Mouse (Mus musculus) spleen, postnatal 36 days (tissue): ENCODE results near the gene Smoc2.
A peak's percentile ranks its signal among the peaks of the same experiment; 100 is the strongest.

Experiments
- DNase-seq, 2 experiments: peaks; one replicate each; pipeline ENCODE4 v3.0.0; 2022; ENCODE audit warnings: low spot score in 2 of 2, mixed read lengths in 1 of 2

The Smoc2 gene

DNA sequence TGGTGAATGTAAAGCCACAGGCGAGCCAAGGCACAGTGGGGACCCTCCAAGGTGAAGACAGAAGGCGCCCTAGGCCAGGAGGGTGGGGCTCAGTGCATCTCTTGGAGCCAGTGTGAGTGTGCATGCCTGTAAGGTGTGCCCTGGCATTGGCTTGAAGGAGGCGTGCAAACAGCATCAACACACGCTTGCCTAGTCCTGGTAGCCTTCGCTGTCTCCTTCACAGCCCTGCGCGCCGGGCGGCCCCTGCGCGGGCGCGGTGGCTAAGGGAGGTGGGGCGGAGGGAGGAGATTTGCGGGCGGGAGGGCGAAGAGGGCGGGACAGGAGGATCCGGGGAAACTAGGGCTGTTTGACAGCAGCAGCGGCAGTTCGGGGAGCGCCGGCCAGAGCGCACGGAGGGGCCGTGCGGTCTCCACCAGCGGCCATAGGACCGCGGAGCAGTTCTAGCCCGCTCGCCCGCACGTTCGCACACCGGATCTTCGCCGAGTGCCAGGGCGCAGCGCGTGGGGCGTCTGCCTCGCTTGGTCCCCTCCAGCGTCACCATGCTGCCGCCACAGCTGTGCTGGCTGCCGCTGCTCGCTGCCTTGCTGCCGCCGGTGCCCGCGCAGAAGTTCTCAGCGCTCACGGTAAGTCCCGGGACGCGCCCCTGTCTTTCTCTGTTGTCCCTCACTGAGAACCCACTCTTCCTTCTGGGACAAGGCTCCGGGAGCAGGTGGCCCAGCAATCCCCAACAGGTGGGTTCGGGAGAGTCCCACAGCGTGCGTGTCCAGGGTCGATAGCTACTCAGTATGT, at the start of gene Smoc2:
Gene Smoc2 (plus strand): TSS at position 330 of the 789 bp plus-strand sequence.
- DNase-seq: no peak

- DNase-seq: no peak
These were observed 48.4 kb upstream of the Smoc2 start for GRCm38 (mm10) chr17:14230698-14231430.

DNA sequence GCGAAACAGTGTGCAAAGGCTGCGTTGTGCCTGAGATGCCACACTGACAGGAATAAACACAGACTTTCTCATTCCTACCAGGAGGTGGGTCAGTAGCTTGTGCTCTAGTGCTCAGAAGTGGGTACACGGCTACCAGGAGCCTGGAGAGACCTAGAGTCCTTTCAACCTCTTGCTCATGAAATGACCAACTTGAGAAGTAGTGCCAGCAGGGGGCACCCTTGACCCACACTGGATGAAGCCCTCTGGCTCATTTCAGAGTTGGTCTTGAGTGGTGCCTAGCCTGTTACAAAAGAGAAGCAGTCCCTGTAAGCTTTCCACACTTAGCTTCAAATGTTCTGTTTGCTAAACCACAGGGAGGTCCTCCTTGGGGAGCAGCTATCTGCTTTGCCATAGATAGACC, 46.7 kb upstream of the Smoc2 start:
- peak in 1 of 2 experiments; percentile 7 for DNase-seq

DNA sequence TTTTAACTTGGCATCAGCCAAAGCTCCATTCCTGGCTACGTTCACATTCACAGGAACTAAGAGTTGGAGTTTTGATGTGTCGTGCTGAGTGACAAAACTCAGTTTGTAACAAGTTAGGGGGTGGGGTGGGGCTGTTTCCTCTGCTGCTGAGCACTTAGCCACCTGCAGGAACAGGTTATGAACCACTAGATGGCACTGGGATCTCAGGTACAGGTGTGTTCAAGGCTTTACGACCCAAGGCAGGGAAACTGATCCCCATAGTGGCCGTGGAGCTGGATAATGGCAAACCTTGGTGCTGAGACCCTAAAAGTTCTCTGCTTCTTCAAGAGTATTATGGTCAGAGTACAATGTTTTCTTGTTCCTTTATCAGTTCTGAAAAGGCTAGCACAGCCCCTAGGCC, 45.6 kb upstream of the Smoc2 start:
- no peak for DNase-seq

GRCm38 (mm10) chr17:14234774-14235389, 44.4 kb upstream of the Smoc2 start:
- DNase-seq: no peak

DNA sequence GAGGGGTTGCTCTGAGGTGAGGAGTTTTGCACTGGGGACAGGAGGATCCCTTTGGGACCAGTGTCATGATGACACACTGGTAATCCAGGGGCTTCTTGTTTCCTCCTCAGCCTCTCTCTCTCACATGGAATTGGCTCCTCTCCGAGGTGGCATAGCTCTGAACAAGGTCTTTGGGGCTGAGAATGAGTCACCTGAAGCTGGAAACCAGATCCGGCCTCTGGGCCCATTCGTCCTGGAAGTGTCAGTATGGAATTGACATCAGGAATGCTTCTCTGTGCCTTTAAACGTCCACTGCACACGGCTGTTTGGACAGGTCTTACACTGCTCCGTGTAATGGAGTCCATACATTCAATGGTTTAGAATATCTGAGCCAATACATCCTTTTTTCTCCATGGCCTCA, 42.2 kb upstream of the Smoc2 start:
- DNase-seq: no peak

DNA sequence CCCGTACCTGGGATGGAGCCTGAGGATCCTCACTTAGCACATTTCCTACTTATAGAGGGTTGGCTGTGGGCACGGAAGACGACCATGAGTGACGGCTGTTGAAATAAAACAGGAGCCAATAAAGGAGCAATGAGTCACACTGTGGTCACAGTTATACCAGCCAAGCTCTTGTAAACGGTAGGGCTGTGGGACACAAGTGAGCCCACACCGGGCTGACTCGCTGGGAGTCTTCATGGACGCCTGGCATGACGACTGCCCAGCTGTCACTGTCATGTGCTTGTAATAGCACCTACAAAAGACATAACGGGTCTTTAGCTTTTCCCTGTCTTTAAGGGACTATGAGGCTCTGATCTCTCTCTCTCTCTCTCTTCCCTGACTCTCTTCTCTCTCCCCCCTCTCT, 39.3 kb upstream of the Smoc2 start:
- no peak for DNase-seq

DNA sequence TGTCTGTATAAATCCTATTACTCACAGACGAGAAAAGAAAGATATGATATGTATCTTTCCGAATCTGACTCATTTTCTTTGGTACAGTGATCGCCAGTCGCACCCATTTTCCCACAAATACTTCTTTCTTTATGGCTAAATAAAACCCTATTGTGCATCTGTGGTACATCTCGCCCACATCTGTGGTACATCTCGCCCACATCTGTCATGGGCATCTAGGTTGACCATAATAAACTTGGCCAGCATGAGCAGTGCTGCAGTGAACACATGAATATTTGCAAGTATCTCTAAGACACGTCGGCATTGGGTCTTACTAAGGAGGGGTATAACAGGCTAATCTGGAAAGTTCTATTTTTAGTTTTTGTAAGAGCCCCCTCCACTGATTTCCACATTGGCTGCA, 36.7 kb upstream of the Smoc2 start:
- no peak for DNase-seq

GRCm38 (mm10) chr17:14244195-14244965, 34.9 kb upstream of the Smoc2 start:
- no peak for DNase-seq

- DNase-seq: no peak
These were observed 33.0 kb upstream of the Smoc2 start for GRCm38 (mm10) chr17:14246266-14246665.

DNA sequence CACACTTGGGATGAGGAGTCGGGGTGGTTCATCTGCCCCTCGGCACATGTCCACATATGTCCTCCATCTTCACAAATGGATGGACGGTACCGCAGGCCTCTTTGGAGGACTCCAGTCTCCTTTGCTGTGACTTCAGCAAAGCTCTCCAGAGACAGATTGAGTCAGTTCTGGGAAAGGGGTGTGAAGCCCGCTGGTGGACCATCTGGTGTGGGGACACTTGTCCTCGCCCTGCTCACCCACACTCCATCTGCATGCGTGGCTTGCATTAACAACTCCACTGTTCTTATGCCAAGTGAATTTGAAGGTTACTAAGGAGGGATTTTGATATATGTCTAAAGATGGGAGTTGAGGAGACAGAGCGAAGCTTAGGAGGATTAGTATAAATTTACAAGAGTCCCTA, 31.4 kb upstream of the Smoc2 start:
- no peak for DNase-seq

- DNase-seq: no peak
These were observed 29.7 kb upstream of the Smoc2 start for GRCm38 (mm10) chr17:14249595-14249994.

DNA sequence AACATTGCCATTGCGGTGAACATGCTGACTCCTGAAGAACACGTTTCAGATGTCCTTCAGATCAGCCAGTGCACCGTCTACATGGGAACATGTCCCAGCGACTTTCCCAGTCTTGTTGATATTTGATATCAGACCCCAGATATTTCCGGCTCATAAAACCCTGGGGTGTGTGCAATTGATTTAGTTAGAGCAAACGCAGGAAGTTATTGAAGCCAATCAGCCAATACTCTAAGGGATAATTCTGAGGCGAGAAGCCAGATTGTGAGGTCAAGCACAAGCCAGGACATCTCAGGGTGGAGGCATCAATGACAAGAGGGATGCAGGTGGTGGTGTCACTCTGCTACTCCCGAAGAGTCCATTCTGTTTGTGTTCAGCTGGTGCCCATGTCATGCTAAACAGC, 28.9 kb upstream of the Smoc2 start:
- DNase-seq: no peak

DNA sequence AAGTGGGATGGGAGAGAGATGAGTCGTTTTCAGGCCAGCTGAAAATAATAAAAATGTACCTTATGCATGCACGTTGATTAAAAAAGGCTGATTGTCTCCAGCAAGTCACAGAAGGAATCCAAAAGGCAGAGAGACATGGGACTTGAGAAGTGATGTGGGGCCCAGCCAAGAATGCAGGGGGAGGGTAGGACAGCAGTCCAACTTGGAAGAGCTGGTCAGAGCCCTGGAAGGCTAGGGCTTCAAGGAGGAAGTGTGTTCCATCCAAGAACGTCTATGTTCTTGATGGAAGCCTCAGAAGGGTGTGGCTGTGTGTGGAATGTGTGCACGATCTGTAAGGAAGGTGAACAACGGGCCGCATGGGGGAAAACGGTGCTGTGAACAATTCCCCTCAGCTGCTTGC, 26.9 kb upstream of the Smoc2 start:
- no peak for DNase-seq

DNA sequence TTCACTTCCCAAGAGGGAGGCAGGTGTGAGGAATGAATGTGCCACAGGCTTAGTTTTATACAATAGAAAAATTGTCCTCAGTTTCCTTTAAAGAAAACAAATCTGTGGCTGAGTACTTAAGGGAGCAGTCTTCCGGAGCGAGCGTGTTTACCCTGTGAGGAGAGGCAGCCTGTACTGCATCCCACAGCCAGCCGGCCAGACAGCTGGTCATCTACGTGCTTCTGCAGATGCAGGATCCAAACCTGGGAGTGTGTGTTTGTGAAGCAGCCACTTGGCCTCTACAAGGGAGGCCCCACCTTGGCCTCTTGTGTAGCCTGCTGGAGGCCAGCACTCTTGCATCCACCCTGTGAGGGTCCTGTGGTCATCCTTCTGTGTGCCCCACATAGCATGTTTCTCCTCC, 24.7 kb upstream of the Smoc2 start:
- no peak for DNase-seq

DNA sequence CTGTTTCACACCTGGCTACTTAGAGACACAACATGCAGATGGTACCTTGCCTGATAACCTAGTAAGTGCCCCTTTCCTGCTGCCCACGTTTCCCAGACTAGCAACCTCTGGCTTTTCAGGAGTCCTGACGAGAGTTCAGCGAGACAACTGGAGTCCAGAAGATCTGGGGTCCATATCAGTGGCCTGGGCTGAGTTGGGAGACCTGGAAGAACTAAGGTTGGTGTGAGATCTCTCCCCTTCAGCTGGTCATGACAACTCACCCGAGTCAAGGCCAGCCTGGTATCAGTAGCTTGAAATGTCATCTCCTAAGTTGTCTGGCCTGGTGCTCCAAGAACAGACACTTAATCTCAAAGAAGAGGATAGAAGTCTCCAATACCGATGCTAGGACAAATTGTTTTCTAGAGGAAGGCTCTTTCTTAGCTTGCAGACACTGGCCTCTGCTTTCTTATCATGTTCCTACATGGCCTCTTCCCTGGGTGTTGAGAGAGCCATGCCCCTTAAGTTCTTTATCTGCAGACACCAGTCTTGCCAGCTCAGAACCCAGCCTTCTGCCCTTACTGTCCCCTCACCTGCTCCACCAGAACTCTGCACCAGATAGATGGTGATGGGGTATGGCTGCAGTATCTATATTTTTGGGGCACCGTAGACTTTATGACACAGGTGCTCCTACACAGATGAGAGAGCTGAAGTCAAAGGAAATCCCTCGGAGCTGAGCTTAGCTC, 21.3 kb upstream of the Smoc2 start:
- peak in 1 of 2 experiments; percentile 4 for DNase-seq

- no peak for DNase-seq
These were observed 20.4 kb upstream of the Smoc2 start for GRCm38 (mm10) chr17:14258906-14259305.

DNA sequence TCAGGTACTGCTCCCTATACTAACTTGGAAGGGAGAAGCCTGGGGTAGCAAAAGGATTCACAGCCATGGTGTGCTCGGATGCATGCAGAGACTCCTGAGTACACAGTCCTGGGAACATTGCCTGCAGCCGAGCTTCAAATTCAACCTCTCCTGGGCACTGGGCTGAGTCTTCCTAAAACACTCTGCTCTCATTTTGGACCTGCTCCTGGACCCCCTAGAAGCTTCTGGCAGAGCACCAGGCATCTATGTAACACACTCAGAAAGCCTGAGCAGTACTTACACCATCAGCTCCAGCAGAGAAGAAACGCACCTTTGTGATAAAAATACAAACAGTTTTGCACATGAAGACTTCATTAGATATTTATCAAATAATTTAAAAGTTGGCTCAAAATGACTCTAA, 18.3 kb upstream of the Smoc2 start:
- DNase-seq: no peak

DNA sequence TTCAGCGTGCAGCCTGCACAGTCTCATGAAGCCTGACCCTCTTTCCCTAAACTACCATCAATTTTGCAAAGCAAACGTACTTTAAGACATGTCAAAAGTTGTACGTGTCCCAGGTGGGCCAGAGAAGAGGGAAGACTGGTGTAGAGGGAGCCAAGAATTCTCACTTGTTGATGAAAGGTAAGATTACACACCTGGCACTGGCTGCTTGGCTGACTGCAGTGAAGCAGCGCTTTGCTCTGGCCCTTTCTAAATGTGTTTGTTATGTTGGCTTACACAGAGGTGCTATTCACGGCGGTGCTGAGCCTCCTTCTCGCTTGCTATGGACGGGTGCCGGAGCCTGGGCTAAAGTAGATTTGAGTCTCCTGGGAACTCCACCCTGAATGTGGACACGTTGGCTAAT, 17.1 kb upstream of the Smoc2 start:
- no peak for DNase-seq

DNA sequence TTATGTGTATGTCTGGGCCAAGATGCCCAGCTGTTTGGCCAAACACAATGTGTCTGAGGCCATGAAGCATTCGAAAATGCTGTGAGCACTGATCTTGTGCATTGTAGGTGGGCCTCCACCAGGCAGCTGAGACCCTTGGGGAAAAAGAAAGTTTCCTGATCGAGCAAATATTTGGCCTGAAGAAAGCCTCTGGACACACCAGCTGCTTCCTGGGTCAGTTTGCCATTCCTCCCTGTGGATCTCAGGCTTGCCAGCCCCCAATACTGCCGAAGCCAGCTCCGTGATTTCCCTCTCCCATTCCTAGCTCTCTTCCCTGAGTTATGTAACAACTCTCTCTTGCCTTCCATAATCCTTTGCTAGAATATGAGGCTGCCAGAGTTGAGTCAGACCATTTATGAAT, 11.3 kb upstream of the Smoc2 start:
- no peak for DNase-seq

GRCm38 (mm10) chr17:14273386-14273785, 5.9 kb upstream of the Smoc2 start:
- no peak for DNase-seq
